Mouse (Mus musculus): ENCODE measurements around the gene Abat.

DNA sequence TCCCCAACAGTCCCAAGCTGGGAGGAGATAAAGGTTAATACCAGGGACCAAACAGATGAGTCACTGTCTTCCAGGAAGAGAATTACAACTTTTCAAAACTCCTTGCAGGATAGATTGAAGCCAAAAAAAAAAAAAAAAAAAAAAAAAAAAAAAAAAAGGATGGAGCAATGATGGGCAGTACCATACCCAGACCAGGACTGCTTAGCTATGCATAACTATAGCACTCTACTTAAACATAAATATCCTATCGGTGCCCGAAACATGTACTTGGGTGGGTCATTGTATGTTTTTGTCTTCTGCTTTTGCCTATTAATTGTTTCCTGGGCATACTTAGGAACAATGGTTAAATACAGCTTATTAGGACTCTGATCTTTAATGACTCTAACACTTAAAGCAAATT, 43.1 kb upstream of the Abat start:
- TF ChIP-seq POLR2A (IDR thresholded peaks at IDR 0.05; ENCODE audit: insufficient read length, low read depth) = no peak
- no peak for TF ChIP-seq USF1 (IDR thresholded peaks at IDR 0.05; ENCODE audit: low read depth)
- no peak for TF ChIP-seq MAX (IDR thresholded peaks at IDR 0.05; ENCODE audit: low read depth)

All from myocyte (in vitro differentiated cells).